12 mouse cellular contexts compared by ENCODE assay signal in genomic region chr16:94745016-94745415, GRCm38 (mm10).
DNase-seq lines count a peak whose midpoint lies in the region; ATAC-seq and TF ChIP-seq lines count a peak whose summit lies in the region.
"Had no signal": no experiment of that assay in that cellular context is flagged by ENCODE, and none has a peak within 500 bp of the region (broad histone marks: within the 10 kb centered on the region; RNA-seq: fewer than 3 reads in every experiment).

No protein-coding gene starts in this region.

- H3K4me3 ChIP-seq in intestine, embryonic 15.5 days (replicated peaks) = no peak overlapping the region
- no peak overlapping the region for H3K4me3 ChIP-seq in kidney, adult 2 months (ENCODE audit: insufficient read depth, low read depth, low read length)
- H3K4me3 ChIP-seq: hindbrain, embryonic 10.5 days; limb, embryonic 12.5 days had no signal

- no peaks in the 10 kb centered on the region for H3K9me3 ChIP-seq in intestine, embryonic 15.5 days
- H3K9me3 ChIP-seq: hindbrain, embryonic 10.5 days; limb, embryonic 12.5 days had no signal

- H3K9ac ChIP-seq in intestine, embryonic 15.5 days = no peak overlapping the region
- H3K9ac ChIP-seq: limb, embryonic 12.5 days had no signal

- no peak overlapping the region for H3K27ac ChIP-seq in intestine, embryonic 15.5 days
- H3K27ac ChIP-seq in kidney, adult 2 months (ENCODE audit: insufficient read depth, low read depth, low read length) = no peak overlapping the region
- H3K27ac ChIP-seq: hindbrain, embryonic 10.5 days; limb, embryonic 12.5 days; macrophage had no signal

- no peak overlapping the region for H3K4me2 ChIP-seq in intestine, embryonic 15.5 days (replicated peaks)

- no peaks in the 10 kb centered on the region for H3K4me1 ChIP-seq in intestine, embryonic 15.5 days (replicated peaks)
- H3K4me1 ChIP-seq in kidney, adult 2 months (ENCODE audit: control insufficient read depth, insufficient read depth, low read length) = no peaks in the 10 kb centered on the region

- no peak for ATAC-seq in intestine, embryonic 15.5 days

- TF ChIP-seq POLR2A in kidney, adult 2 months (IDR thresholded peaks at IDR 0.05; ENCODE audit: low read depth, low read length) = no peak

- intact Hi-C loops in heart, postnatal 36 days (cut with DNase I) = no loop called here

- 79% methylated on average over 9 of the region's 9 CpGs for WGBS in intestine, embryonic 15.5 days
- WGBS in kidney, adult 2 months = 78% methylated on average over 9 of the region's 9 CpGs

- peak; percentile 24 for DNase-seq in gastrocnemius, adult 18-20 months (ENCODE audit: low spot score)
- no peak for DNase-seq in gastrocnemius, adult 8-10 months (ENCODE audit: low spot score in 2 of 2)
- DNase-seq in Muller cell, postnatal 12 days (ENCODE audit: inconsistent ontology term) = peak; percentile 77
- DNase-seq in cerebellum, adult 8-10 months = peak; percentile 40
- peak; percentile 52 to 53 for DNase-seq in heart, postnatal 36 days
- DNase-seq in frontal cortex, postnatal 14 days (ENCODE audit: low spot score in 2 of 2) = no peak
- DNase-seq in kidney, adult 2 months = no peak
- DNase-seq: B cell, adult 2 months had no signal

- TF ChIP-seq CTCF in kidney, adult 2 months (conservative IDR thresholded peaks at IDR 0.05; ENCODE audit: insufficient read depth, insufficient read length, low read depth, low read length) = no peak

- no peaks in the 10 kb centered on the region for H3K27me3 ChIP-seq in intestine, embryonic 15.5 days (replicated peaks)
- no peaks in the 10 kb centered on the region; the same call in 1 of the 2 replicates for H3K27me3 ChIP-seq in kidney, adult 2 months (replicated peaks; ENCODE audit: control insufficient read depth, insufficient read depth, low read length)
- H3K27me3 ChIP-seq: limb, embryonic 12.5 days had no signal

- H3K36me3 ChIP-seq in intestine, embryonic 15.5 days = no peaks in the 10 kb centered on the region
- no peaks in the 10 kb centered on the region for H3K36me3 ChIP-seq in kidney, adult 2 months (ENCODE audit: control insufficient read depth, insufficient read depth, low read length)
- H3K36me3 ChIP-seq: hindbrain, embryonic 10.5 days; limb, embryonic 12.5 days had no signal

Comparison
In these comparisons a context has a peak if more than half of its experiments do, and no peak if none do; other contexts are left out.
1. DNase-seq: peak in gastrocnemius, adult 18-20 months (single experiment), Muller cell, postnatal 12 days (single experiment), cerebellum, adult 8-10 months (single experiment) and heart, postnatal 36 days (2 of 2); none in gastrocnemius, adult 8-10 months (0 of 2), frontal cortex, postnatal 14 days (0 of 2) and kidney, adult 2 months (single experiment).